Mouse (Mus musculus) hematopoietic stem cell, adult 5-6 weeks (primary cell): ENCODE measurements at regions not wholly inside any gene's neighbourhood (a gene's known extent, or its start where the extent isn't known, plus 50 kb on each side); places are given as distances from the start of the nearest gene placed in this dataset.
A peak's percentile ranks its signal among the peaks of the same experiment; 100 is the strongest.

Source experiments
- ATAC-seq, 2 experiments: fragments of 125-278 bp in 1 of 2; replicated peaks in 1 of 2; 2 replicates each; pipeline ENCODE4 v1.8.0; 2016 to 2017; ENCODE audit warnings: inconsistent platforms in 2 of 2, mild to moderate bottlenecking in 2 of 2, moderate number of reproducible peaks in 2 of 2, low read depth in 1 of 2, moderate TSS enrichment in 1 of 2; ENCODE audit not compliant: low FRiP score in 2 of 2, poor library complexity in 2 of 2, severe bottlenecking in 2 of 2, insufficient read depth in 1 of 2, low TSS enrichment in 1 of 2

DNA sequence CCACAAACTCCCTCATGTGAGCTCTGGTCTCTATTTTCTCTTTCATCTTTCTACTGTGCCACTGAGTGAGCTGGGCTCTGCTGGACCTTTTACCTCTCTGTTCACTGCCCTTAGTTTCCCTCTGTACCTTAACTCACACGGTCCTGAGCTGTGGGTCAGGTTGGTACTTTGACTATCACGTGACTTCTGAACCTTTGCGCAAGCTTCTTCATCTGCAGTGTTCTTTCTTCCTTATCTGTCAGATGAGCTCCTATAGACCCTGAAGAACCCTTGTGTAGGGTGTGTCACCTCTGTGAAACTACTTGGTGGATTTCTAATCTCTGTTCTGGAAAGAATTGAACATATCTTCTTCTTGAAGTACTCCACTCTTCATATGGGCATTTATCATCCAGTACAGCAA is 279.3 kb downstream of the Rps24 start:
- ATAC-seq = no peak

DNA sequence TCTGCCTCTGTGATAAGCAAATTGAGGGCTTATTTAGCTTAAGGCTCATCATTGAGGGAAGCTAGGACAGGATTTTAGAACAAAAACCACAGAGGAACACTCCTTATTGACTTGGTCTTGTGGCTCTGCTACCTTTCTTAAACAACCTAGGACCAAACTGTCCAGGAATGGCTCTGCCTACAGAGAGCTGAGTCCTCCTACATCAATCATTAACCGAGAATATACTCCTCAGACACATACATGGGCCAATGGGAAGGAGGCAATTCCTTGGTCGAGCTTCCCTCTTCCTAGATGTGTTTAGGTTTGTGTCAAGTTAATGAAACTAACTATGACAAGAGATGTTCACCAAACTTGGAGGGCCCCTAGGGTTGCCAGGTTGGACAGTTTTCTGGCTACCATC is 279.8 kb downstream of the Rps24 start:
- no peak for ATAC-seq

DNA sequence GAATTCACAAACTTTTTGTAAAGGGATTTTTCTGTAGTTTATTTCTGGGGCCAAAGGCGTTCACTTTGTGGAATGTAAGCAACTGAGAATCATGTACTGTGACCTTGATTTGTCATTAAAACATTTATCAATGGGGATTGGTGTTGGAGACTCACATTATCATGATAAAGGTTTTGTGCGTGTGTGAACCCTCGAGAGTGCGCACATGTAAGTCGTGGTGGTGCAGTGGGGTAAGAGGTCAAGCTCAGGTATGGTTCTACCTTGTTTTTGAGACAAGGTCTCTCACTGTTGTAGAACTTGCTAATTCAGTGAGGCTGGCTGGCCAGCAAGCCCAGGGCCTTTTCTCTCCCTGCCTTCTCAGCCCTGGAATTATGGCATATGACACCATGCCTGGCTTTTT is 280.4 kb downstream of the Rps24 start:
- no peak for ATAC-seq

DNA sequence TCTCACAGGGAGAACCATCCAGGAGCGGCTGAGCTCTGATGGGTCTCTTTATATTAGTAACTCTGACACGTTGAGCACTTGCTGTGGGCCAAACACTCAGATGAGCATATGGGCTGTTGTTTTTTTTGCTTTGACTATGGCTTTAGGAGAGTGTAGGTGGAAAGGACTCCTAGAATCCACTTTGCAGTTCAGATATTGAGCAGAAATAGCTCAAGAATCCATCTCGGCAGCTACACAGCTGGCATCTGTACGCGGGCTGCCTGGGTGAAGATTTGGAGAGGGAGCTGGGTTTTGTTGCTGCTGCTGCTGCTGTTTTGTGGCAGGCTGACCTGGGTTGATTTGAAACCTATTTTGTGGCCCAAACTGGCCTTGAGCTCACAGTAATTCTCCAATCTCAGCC is 281.0 kb downstream of the Rps24 start:
- no peak for ATAC-seq

DNA sequence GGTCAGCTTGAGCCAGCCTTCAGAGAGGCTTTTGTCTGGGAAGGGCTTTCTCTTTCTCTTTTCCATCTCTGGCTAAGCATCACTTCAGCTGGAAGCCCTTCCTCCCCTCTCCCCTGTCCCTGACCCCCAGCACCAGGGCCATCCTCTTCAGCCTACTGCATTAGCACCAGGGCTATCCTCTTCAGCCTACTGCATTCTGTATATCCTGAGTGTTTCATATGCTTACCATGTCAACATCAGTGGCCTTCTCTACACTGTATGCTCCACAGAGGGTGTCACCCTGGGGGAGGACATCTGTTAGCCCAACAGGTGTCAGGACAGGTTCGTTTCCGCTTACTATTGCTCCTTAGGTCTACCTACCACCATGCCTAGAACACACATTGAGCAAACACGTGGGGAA is 282.5 kb downstream of the Rps24 start:
- ATAC-seq = no peak

DNA sequence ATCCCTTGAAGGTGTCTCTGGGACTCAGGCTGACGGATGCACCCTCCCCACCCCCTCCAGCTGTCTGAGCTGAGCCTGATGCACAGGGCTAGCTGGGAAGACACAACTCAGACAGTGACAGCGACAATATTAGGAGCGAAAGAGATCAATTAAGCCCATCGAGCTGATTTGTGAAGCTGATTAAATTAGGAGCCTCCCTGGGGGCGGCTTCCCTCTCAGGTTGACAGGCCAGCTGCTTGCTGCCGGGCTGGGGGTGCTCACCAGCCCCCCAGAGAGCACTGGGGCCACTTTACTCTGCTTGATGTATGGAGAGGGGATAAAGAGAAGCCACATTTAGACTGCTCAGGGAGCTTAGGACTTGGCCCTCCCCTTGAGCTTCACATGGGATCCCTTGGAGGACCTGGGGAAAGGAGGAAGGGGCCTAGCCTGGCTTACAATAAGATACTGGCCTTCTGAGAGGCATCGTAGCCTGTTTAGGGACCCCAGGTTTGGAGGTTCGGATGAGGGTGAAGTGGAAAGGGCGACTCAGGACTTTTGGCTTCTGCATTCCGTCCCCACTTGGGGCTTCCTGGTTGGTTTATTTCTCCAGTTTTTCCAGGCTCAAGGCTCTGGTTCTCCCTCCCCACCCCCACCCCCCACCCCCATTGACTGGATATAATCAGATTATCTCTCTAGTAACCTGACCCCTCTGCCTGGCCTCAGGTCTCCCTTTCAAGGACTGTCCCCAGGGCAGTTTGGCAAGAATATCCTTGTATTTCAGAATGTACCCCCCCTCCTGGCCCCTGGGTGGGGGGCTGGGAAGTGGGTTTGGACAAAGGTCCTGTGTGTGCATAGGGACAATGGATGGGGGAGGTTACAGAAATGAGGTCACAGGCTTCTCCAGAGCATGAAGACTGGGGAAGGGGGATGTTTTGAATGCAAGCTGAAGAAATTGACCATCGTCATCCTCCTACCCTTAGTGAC is 283.4 kb downstream of the Rps24 start:
- no peak for ATAC-seq

DNA sequence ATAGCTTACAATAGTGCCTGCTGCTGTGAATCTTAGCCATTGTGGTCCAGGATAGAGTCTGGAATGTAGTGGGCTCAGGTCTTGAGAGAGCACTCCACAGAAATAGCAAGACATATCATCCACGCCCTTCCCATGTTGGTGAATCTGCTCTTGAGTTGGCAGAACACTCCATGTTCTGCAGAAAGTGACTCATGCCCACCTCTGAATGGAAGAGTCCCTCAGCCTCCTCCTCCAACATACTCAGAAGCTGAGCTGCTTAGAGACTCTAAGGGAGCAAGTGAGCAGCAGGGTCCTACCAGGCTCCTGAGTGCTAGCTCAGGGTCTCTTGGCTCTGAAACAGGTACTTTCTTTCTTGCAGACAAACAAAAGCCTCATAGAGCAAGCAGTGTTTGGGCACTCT is 284.7 kb downstream of the Rps24 start:
- ATAC-seq = no peak

DNA sequence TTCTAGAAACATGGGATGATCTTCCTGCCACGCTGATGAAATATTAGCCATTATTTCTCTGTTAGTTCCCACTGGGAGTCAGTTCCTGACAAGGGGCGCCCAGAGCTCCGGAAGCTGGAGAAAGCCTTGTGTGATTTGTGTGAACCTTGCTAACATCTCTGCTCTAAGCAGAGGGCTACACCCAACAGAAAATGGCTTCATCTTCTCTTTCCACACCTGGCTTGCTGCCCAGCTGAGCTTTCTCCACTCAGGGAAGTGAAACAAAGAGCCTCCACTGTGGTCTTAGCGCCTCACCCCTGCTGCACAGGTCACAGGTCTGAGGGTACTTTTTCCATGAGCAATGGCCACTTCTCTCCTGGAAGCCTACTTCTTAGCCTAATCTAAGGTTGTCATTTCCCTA is 285.2 kb downstream of the Rps24 start:
- no peak for ATAC-seq

DNA sequence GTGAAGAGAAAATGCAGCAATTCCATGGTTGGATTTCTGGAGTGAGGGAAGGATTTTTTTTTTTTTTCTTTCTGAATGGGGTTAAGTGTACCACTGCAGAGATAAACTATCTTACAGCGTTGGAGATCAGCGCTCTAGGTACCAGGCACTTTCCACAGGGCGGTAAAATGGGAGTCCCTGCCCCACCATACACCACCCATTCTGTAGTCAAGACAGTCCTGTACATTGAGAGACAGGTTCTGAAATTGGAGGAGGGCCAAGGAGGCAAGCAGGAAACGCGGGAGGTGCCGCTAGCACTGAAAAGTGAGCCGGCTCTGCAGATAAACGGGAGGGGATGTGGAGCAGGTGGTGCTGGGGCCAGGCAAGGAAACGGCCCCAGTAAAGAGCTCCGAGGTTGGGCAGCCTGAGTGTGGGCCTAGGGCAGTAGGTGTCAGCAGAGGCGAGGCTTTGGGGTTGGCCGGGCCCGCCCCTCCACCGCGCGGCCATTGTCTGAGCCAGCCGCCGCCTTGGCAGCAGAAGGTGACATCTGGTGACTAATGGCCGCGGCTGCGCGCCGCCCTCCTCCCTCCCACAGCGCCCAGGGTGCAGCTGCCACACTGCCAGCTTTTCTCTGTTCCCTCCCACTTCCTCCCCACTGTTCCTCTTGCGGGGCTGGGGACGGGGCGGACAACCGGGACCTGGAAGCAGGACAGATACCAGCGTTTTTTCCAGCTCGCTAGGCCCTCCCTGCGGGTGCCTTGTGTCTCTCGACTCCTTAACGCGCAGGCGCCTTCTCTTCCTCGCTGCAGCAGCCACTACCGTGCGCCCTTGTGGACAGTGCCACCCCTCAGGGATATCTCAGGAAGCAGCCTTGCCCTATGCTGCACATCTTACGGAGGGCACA is 292.1 kb downstream of the Rps24 start:
- peak; percentile 88 to 93 for ATAC-seq

DNA sequence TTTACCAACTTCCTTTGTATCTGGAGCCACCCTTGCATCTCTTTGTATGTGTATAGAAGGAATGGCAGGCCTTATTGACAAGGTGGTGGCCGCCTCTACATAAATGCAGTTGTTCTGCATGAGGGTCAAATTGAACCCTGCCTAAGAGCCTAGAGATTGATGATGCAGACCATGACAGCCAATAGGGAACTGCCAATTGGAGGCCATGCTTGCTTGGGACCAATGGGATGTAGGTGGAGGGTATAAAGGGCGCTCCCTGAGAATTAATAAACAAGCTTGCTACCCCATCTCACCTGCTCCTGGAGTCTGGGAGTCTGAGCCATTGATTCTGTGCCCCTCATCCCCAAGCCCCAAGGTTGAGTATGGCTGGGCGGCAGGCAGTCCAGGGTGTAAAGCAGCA is 294.7 kb downstream of the Rps24 start:
- no peak for ATAC-seq

DNA sequence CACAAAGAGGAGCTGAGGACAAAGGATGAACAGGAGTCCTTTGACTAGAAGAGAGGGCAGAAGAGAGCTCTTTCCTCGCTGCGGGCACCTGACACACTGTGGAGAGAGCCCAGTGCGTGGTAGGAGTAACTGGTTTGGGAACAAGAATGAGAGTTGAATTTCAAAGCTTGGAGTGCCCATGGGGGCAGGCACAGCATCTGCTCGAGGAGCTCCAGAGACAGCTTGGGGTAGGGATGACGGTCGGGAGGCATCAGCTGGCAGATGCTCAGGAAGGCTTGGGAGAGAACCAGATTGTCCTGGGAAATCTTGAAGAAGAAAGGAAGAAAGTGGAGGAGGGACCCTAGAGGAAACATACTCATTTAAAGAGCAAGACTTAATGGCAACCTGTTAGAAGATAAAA is 297.0 kb downstream of the Rps24 start:
- no peak for ATAC-seq

DNA sequence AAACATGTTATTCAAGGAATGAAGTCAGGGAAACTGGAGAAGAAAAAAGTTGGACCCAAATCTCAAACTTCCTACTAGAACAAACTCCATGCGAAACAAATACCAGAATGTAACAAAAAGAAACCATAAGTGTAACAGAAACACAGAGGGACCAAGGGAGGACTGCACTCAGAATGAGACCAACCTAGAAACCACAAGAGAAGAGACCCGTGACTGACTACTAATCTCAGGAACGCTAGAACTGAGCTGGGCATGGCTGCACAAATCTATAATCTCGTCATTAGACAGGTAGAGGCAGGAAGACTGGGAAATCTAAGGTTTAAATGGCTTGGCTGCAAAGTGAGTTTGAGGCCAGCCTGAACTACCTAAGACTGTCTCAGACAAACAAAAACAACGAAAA is 298.5 kb downstream of the Rps24 start:
- ATAC-seq = no peak

DNA sequence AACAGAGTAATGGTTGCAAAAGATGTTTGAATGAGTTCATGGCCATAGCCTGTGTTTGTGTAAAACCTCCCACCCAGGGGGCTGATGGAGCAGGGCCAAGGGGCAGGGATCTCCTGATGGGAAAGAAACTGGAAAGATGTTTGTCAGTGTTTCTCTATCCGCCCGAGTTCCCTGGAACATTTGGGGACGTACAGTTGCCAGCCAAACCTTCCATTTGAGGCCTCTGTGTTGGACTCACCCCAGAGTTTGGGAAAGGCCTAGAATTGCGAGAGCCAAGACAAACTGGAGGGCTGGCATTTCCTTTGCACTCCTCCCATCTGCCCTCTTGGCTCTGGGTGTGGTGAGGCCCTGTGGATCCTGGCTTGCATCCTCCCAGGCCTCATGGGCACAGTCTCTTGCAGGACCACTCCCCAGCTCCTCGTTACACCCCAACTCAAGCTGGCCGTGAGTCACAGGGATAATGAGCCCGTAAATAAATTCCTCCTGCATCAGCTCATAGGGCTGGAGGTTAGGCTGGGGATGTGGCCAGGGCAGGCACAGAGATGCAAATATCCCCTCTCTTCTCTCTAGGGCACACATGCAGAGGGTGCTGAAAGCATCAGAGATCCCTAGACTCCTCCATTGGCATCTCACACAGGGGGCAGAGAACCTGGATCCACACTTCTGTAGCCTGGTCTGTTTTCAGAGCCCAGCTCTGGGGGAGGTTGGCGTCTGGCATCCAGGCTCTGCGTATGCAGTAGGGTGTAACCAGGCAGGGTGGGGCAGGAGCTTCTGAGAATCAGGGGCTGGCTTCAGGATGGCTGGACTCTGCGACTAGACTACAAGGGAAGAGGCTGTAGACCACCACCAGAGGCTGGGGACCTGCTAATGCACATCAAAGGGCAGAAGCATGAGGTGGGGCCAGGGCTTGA is 306.7 kb downstream of the Rps24 start:
- no peak for ATAC-seq

DNA sequence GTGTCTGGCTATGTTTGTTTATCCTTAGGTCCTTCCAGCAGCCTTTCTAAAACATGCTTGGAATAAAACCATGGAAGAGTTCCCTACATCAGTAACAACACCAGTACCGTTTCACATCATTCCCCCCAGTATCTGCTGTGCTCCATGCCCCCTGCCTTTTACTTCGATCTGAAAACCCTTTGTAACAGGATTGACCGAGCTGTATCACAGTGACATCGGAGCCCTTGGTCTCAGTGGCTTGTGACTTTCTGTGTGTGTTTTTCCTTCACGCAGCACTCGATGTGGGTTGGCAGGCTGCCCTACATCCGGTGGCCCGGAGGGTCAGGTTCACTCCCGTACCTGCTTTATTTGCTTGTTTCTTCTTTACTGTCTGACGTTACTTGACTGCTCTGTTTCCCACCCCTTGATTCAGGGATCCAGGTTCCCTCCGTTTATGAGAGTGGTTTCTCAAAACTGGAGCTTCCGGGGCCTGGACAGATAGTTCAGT is 307.5 kb downstream of the Rps24 start:
- no peak for ATAC-seq

DNA sequence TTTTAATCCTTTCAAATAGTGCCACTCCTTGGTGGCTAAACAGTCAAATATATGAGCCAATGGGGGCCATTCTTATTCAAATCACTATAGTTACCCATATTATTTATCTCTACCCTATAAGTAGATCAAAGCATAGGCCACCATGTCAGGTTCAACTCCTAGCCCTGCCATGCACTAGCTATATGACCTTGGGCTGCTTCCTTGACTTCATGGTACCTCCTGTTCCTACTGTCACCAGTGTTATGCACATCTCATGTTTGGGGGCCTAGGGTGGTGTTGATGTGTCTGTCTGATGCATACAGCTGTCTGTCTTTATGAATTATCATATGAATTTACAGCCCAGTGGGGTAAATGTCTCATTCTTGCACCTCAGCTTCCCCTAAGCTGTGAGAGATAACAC is 310.6 kb downstream of the Rps24 start:
- no peak for ATAC-seq

DNA sequence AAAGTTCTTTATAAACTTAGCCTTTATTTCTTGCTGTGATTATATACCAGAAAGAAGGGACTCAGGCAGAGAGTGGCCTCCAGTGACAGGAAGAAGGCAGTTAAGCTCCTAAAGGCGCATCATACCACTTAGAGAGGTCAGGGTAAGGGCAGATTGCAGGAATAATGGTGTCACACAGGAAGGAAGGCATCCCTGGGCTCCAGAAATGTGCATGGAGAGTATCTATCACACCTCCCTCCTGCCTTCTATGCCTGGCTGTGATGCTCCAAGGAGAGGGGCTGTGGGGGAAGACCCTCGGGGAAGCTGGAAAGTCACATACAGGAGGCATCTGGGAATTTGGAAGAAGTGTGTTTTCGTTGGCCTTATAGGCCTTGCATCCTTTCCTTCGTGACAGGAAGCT is 311.1 kb downstream of the Rps24 start:
- ATAC-seq = no peak

DNA sequence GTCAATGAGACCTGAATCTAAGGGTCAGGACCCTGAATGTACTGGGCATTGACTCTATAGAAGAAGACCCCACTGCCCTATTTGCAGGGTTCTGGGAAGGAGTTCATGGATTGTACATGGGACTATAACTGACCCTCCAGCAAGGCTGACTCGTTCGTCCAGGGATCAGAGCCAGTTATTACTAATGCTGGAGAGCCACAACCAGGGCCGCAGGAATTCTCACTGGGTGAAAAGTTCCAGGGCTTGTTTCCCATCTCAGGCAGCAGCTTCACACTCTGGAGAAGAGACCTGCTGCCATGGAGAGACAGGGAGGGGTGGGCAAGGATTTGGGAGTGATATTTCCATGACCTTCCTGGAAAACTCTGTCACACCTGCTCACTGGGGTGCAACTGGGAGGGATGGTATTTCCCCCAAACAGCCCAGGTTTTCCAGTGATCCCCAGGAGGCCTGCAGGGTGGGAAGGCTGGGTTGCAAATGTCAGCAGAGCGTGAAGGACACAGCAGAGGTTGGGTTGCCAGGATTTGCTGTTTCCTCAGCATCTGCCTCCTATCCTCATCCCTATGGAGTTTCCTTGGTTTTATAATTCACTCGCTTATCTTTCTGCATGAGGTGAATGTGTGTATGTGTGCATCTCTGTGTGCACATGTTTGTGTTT is 316.2 kb downstream of the Rps24 start:
- no peak for ATAC-seq
